Mouse (Mus musculus) monocyte, adult 2 months (primary cell): ENCODE measurements around the gene S100a14.

Experiments
- DNase-seq, 2 experiments: peaks; one replicate each; pipeline ENCODE4 v3.0.0; 2022; ENCODE audit warnings: low spot score in 2 of 2, low read depth in 1 of 2

Gene S100a14

DNA sequence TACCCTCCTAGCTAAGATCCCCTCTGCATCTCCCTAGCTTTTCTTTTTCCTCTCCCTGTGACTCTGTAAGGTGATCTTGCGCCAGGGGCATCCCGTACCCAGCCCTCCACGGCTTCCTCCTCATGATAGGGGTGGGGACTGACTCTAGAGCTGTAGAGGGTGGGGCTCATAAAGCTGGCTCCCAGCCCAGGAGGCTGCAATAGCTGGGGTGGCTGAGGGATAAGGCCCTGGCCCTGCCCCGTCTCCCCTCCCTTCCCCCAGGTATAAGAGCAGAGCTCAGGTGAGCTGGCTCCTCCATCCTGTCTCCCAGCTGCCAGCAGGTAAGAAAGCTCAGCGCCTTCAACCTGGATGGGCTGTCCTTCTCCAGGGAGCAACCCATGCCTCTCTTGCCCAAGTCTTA is at the start of gene S100a14:
S100a14 (plus strand) TSS at position 277 of the 400 bp plus-strand sequence.
- no peak for DNase-seq

DNA sequence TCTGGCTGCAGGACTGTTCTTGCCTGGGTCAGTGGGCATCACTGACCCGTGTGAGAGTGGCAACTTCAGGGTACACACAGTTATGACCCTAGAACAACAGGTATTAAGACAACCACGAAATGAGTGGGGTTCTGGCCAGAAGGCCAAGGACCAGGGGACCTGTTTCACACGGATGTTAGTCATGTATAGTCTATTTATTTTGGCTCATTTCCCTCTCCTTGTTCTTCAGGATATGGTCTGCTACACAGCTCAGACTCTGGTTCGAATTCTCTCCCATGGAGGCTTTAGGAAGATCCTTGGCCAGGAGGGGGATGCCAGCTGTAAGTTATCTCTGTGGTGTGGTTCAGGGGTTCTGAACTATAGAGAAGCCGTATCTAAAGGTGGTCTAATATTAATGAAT is 39.7 kb upstream of the S100a14 start:
- no peak for DNase-seq

DNA sequence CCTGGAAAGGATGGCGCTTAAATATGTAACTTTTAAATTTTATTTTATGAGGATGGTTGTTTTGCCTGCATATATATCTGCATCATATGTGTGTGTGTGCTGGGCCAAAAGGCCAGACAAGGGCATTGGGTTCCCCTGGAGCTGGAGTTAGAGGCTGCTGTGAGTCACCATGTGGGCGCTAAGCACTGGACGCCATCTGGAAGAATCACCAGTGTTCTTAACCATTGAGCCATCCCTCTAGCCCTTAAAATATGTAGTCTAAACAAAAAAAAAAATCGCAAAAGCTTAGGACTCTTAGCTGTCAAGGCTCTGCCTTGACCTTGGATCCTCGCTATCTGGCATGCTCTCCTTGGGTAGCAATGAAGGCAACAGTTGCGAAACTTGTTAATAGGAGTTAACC is 38.1 kb upstream of the S100a14 start:
- DNase-seq = no peak

DNA sequence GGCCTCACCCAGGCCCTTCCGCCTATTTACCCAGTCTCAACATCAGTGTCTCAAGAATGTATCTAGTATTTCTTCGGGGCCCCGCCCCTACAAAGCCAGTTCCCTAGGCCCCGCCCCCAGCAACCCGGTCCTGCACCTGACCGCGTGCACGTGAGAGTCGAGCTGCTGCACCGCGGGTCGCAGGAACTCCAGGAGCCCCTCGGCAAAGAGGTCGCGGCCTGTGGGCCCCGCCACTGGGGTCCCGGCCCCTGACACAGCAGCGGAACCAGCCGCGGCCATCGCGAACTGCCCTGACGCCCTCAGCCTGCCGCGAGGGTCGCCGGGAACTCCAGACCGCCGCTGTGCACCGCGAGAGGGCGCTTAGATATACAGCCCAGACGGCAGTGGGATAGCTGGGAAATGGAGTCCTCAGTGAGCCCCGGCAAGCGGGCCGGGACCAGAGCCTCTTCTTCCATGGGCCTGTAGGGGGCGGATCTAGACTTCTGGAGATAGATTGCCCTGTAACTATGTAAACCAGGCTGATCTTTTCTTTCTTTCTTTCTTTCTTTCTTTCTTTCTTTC is 35.9 kb upstream of the S100a14 start, which contains the start of gene Snapin:
Snapin (minus strand) TSS at position 338 of the 561 bp plus-strand sequence.
- DNase-seq = peak; percentile 91 to 95

DNA sequence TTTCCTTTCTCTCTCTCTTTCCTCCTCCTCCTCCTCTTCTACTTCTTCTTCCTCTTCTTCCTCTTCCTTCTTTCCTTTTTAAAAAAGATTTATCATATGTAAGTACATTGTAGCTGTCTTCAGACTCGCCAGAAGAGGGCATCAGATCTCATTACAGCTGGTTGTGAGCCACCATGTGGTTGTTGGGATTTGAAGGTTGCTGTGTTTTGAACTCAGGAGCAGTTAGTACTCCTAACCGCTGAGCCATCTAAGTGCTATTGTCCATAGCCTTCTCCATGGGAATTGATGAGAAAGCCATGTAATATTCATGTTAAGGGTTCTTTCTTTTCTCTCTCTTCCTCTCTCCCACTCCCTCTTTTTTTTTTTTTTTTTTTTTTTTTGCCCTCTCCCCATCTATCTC is 35.3 kb upstream of the S100a14 start:
- DNase-seq = peak in 1 of 2 experiments; percentile 24

DNA sequence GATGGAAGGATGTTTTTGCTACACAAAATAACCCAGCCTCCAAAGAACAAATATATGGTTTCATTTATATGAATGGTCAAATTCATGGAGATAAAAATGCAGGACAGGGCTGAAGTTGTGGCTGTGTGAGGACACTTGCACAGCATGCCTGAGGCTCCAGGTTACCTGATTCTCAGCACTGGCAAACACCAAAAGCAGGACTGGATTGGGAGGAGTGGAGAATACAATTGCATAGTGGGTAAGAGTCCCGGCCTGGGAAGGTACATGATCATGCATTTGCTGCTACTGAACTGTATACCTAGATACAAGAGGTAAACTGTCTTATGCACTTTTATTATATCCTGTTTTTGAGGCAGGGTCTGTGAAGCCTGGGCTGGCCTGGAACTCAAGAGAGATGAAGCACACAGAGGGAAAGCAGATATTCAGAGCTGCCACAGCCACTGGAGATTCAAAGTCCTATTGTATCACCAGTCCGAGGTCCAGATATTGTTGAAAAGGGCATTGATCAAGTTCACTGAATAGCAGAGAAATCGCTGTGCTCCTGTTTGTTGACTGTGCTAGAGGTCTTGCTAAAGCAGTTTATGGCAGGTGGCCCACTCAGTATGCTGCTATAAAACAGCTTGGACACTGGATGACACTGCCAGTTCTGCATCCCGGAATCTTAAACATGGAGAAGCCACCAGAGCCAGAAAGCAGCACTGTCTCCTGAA is 32.7 kb upstream of the S100a14 start:
- no peak for DNase-seq

DNA sequence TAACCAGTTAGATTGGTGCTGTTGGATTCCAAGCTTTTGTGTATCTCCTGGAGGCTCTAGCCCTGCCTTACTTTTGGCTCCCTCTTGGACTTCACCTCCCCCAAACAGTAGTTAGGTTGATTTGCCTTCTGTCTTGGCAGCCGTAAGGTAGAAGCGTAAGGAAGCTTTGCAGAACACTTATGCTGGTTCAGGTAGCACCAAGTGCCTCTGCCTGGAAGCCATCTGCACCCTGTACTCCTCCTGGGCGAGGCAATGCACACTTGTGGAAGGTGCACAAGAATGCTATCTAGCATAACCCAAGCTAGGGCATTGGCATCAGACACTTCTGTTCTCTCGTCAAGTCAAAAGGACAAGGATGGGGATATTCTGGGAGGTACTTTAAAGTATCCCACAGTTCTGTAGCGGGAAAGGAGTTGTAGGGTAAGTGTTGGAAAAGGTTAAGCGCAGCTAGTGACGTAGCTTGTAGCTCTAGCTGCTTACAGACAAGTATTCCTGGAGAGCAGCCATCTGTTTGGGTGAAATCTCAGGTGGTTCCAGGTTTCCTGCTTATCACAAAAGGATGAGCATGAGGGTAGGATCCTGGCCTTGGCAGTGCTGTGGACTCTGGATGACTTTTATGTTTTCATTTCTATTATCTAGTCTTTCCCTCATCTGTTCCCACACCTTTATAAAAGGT is 30.7 kb upstream of the S100a14 start:
- DNase-seq = no peak

DNA sequence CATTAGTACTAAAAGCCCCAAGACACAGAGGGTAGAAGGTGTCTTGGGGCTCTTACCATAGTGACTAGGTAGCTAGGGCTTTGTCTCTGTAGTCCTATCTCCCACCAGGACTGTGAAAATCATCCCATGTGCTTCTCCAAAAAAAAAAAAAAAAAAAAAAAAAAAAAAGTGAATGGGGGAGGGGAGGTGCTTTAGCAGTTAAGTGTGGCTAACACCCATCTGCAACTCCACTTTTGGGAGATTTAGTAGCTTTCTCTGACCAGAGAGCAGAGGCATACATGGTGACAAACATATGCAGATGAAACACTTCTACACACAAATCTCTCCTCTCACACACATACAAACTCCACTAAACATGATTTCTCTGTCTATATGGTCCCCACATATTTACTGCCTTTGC is 29.1 kb upstream of the S100a14 start:
- DNase-seq = no peak

DNA sequence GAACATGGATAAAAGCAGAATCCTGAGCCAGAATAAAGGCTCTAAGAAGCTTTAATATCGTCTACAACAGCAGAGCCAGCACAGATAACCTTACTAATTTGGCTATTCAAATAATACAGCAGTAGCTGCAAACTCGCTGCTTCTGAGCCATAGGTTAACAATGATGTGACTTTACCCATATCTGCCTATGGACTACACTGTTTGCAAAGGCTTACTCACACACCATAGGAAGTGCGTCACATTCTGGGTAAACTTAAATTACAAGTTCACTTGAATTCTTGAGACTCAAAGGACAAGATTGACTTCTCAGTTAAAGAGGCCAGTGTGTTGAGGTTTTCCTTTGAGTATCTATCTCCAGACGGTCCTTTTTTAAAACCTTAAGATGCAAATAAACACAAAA is 23.2 kb upstream of the S100a14 start:
- DNase-seq = no peak

DNA sequence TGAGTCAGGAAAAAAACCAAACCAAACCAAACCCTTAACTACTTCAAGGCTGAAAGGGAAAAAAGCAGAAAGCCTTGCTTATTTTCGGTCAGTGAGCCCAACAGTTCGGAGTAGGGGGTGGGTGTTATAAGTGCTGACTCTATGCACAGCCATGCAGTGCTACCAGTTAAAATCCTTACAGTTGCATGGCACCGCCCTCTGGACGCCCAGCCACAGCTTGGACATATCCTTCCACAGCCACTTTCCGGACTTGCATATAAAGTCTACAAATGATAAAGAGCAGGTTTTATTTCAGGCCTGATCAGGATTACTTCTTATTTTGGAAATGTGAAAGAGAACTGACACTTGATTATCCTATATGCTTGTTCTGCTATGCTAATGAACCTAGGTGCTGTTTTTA is 21.4 kb upstream of the S100a14 start:
- no peak for DNase-seq

DNA sequence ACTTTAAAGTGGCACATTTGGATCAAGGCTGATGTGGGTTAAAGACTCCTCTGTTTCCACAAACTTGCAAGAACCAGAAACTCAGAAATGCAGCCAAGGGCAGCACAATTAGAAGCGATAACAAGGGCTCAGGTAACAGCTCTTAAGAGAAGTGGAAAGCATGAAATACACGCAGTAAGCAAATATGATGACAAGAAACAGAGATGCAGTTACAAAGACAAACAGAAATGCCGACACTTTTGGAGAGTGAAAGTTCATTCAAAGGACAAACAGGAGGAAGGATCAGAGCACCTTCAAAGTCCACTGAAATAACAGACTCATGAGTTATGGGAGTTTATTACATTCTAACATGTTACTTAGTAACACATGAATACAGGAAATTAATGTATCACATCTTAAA is 20.3 kb upstream of the S100a14 start:
- DNase-seq = no peak

DNA sequence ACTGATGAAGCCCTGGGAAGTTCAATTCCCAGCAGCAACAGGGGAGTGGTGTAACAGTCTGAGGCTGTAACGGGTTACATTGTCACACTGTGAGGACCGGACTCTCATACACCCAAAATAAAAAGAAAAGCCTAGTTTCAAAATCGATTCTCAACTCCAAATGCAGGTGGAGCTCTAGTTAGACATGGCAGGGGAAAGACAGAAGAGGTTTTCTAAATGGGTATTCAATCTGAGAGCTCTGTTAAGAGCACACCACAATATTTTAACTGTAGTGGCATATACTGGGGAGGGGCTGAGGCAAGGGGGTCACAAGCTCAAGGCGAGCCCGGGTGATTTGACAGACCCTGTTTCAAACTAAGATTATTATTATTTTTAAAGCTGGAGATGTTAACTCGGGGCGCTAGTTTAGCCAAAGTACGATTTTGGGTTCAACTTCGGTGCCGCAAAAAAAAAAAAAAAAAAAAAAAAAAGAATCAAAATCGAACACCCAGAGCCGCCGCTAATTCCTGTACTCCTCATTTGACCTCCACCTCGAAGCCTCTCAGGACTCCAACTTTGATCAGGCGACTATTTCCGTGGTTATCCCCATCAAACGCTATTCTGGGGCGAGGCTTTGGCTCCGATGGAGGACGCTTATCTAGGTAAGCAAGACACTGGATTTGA is 18.2 kb upstream of the S100a14 start:
- DNase-seq = no peak

DNA sequence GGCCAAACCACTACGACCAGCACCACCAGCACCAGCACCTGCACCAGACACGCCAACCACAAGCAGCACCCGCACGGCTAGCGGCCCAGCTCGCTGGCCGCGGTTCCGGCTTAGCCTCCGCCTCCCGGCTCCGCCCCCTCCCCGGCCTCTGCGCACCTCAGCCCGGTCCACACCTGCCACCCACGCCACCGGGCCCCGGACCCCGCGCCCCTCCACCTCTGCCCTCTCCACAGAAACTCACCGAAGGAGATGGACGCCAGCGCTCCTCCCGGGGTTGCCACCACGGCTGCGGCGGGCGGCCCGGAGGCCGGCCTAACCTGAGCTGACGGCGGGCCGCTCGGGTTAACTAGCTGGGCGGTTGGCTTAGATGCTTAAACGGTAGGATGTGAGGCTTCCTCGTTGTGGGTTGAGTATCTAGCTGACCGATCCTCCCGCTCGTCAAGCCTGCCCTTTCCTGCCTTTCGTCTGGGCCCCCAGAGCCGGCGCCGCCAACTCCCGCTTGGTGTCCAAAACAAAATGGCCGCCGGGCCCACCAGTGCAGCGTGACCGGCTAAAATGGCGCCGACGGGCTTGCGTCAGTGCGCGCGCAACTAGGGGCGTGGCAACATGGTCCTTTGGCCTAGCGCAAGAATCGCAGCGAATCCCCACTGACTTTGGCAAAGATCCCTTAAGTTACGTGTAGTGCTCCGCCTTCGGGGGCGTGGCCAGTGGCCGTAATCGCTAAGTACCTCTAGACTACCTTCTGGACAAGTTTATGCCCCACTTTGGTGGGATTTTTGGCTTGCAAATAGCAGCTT is 17.5 kb upstream of the S100a14 start, which contains the start of gene Chtop:
Chtop (minus strand) TSS at position 549 of the 797 bp plus-strand sequence.
- DNase-seq = peak; percentile 99

DNA sequence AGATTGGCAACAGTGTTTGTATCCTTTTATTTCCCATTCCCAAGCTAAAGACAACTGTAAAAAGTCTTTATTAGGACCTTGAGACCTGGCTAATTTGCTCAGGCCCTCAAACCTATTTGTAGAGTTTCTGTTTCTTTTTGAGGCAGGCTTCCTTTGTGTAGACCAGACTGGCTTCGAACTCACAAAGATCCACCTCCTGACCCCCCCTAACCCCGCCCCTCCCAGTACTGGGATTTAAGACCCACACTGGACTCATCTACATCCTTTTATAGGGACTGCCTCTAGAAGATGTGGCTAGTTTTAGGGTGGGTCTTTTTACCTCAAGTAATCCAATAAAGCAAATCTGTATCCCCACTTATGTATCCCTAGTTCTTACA is 16.9 kb upstream of the S100a14 start:
- DNase-seq = no peak

DNA sequence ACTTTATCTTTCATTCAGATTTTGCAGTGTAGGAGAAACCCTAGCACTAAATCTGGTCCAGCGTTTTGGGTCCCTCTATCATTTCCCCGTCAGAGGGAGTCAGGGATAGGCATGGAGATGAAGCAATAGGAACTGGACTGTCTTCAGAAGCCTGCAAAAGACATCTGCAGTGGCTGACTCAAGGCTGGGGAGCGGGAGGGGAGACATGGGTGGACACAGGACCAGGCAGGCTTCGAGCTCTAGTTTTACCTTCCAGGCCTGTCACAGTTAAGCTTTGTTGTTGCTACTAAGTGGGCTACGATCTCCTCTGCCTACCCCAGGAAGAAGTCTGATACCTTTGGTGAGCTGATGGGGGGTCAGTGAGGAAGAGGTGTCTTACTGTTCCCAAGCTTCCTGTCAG is 14.4 kb upstream of the S100a14 start:
- DNase-seq = no peak

DNA sequence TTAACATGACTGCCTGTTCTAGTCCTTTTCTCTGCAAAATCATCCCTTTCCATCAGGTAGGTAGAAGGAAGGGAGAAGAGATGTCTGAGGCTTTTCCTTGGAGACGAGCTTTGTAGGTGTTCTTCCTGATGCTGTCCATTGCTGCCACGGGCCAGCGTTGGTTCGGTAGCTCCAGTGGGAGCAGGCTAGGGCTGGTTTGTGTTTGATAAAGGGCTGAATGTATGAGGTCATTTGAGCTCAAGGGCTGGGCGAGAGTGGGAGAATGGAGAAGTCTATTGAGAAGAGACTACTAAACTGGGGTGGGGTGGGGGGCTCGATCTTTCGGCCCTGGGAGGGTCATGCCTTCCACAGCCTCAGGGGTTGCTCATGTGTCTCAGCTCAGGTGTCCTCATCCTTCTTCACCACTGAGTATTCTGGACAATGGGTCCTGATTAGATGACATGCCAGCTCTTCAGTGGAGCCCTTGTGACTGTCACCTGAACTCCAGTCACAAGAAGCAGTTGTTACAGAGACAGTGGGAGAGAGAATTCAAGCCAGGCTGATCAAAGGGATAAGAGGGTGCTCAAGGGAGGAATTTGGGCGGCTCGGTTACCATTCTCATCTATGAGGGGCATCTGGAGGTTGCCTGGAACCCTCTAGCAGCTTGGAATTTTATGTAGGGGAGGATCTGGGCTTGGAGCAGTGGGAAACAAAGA is 13.6 kb upstream of the S100a14 start:
- DNase-seq = no peak

DNA sequence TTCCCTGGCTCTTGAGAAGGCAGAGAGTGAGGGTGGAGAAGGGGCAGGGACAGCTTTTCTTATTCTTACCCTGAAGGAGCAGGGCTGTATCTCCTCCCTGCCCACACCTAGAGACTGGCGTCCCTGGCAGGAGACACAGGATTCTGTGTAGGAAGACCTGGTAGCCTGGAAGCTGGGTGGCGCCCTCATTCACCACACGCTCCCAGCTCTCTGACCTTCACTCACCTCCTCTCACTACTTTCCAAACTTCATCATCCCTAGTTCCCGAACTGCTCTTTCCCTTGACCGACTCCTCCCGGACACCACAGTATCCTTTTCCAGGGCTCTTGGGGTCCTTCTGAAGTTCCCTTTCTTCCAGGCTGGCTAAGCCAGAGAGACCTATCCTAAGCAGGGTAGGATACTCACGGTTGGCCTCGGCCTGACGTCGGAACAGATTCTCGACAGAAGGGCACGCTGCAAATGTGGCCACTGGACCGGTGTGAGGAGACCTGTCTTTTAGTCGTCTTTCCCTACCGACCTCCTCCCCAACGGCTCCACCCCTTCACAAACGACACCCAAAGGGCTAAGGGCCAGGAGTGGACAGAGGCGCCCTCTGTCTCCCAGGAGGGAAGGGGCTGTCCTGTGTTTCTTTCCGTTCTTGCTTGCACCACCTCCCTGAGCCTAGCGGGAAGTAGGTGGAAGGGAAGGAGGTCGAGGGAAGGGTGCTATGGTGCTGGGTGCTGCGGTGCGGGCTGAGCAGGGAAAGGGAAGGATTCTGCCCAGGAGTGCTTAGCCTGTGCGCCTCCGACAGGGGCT is 12.7 kb upstream of the S100a14 start, which contains the start of the genes S100a1 and S100a13:
S100a1 (minus strand) TSS at position 597 of the 795 bp plus-strand sequence.
S100a13 (plus strand) TSS at position 640 of the 795 bp plus-strand sequence.
- peak in 1 of 2 experiments; percentile 35 for DNase-seq

DNA sequence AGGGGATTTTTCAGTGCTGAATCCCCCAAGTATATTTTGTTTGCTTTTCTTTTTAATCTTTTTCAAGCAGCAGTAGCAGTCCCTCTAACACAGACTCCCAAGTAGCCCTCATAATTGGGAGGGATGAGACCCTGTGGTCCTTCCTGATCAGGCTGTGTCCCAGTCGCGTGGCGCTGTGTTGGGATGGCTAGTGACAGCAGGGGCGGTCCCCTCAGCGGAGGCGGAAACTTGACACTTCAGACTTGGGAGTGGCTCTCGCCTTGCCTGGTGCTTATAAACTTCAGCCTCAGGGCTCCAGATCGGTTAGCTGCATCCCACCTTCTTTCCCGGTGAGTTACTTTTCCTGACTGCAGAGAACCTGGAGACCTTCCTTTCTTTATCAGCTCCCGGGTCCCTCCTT is 12.0 kb upstream of the S100a14 start:
- DNase-seq = no peak

DNA sequence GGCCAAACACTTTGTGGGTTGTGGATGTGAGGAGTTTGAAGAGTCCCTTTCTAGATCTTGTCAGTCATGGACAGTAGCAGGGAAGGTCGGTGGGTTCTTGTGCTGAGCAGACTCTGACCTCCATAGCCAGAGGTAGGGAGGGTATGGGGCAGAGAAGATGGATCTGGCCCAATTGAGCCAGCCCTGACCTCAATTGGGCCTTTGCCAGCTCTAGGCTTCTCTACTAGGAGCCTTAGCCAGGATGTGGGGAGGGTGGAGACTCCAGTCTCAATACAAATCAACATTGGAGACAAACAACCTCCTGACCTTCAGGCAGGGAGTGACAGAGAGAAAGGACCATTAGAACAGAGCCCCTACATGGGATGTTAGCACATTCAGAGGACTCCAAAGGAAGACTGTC is 11.4 kb upstream of the S100a14 start:
- no peak for DNase-seq
